Mouse (Mus musculus) frontal cortex, adult 2 months (tissue): ENCODE measurements around the gene Mrpl36. TPM values are rescaled to one million over a fixed set of nuclear protein-coding genes. Genes with fewer than 3 reads are reported as not detected.
A peak's percentile ranks its signal among the peaks of the same experiment; 100 is the strongest.

Experiments used
- DNase-seq, 2 experiments: peaks; one replicate each; pipeline ENCODE4 v3.0.0; 2022; ENCODE audit warnings: low spot score in 1 of 2; ENCODE audit errors: extremely low spot score in 1 of 2
- polyA plus RNA-seq: library from polyadenylated mRNA; depleted of rRNA; stranded (reverse); fragments of >200 nt; gene quantifications from 2 replicates; pipeline ENCODE4 v1.2.3, GENCODE M21; 2012; rRNA removed

The Mrpl36 gene
- polyA plus RNA-seq, 1 experiment: 65.7 TPM

DNA sequence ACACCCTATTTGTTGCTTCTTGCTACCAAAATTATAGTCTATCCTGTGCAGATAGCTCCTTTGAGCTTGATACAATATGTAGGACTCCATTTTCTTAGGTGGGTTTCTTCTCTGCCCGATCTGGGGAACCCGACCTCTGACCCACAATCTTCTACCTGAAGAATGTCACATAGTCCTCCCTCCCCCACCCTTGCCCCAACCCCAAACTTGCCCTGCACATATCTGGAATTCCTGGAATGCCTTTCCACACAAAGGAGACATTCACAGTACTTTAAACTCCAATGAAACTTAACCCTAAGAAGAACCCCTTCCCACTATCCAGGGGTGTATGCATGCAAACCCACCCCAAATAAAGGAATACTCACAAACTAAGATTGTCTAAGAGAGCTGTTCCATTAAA lies 17.8 kb downstream of the Mrpl36 start:
- no peak for DNase-seq

DNA sequence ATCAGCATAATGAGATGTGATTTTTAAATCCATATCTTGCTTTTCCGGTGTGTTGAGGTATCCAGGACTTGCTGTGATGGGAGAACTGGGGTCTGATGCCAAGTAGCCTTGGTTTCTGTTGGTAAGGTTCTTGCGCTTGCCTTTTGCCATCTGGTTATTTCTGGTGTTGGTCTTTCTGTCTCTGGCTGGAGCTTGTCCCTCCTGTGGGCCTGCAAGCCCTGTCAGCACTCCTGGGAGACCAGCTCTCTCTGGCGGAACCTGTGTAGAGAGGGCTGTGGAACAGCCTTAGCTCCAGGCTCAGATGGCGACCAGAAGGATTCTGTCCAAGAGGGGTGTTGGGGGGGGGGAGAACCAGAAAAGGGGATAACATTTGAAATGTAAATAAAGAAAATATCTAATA lies 18.4 kb downstream of the Mrpl36 start:
- DNase-seq: no peak

DNA sequence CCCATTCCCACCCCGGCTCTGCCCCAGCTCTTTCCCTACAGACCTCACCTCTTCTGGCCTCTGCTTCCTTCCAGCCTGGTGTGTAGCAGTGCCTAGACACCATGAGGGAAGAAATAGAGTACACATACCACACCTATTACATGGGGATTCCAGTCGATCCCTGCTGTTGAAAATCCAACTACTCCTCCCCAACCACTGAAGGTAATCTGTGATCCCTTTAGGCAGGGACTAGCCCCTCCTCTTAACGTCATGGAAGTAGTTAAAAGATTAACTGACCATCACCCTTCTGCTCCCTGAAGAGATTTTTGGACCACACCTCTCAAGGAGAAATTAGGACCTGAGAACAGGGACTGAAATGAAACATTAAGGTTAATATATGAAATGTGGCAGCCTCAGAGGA lies 18.9 kb downstream of the Mrpl36 start:
- no peak for DNase-seq

DNA sequence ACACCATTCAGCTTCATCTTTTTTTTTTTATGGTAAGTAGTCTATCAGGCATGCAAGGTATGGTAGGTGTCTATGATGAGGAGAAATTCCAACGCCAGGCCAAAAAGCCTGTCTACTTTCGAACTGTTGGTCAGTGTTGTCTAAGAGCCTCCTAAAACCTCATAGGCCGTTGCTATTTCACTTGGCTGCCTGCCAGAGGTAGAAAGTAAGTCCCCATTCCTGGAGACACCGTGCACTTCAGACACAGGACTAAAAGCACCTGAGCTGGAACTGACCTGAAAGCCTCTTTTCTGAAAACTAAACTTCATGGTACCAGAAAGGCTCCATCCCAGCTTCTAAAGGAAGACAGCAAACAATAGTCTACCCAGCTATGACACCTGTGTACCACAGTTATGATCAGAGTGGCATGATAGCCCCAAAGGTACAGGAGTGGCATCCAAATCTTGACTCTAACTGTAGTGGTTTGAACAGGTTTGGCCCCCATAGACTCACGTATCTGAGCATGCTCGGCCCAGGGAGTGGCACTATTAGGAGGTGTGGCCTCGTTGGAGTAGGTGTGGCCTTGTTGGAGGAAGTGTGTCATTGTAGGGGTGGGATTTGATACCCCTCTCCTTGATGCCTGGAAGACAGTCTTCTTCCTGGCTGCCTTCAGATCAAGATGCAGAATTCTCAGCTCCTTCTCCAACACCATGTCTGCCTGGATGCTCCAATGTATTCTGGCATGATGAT lies 19.8 kb downstream of the Mrpl36 start:
- DNase-seq: no peak

DNA sequence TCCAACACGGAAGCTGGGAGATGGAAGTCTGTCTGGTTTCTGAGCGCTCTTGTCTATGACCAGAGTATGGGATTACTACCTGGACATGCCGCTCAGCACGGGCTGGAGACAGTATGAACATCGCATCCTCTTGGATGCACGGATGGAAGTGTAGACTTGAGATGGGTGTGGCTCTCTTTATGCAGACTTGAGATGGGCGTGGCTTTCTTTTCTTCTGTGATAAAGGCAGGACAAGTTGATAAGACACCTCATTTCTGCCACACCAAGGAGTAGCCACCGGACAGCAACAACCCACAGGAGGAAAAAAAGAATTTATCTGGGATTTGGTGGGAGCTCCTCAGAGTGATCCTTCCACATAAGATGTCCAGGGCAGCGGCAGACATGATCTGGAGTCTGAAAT lies 22.4 kb downstream of the Mrpl36 start:
- no peak for DNase-seq

DNA sequence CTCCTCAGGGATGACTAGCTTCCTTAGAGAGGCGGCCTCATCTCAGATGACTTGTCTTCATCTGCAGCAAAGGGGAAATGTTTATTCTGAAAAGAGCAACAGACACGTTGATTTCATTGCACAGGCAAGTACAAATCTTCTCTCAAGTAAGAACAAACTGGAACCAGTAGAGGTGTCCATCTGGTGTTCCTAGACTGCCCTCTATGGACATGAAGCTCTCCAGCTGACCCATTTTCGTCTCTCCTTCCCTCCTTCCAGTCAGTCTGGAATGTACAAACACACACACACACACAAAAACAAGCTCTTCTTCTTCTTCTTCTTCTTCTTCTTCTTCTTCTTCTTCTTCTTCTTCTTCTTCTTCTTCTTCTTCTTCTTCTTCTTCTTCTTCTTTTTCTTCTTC lies 23.6 kb downstream of the Mrpl36 start:
- DNase-seq: no peak

DNA sequence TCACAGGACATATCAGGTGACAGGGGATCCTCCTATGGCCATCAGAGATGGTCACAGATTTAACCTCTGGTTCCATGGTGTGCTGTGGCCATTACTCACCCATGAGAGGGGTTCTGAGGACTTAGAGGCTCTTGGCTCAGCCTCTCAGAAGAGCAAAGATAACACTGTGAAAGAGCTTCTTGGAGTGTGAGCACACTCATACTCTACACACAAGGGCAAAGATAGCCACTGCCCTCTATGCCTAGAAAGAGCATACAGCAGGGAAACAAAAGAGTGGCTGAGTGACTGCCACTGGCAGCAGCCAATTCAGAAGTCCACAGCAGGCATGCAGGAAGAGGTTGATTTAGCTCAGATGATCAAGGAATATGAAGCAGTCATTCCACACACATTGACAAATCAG lies 24.2 kb downstream of the Mrpl36 start:
- no peak for DNase-seq

DNA sequence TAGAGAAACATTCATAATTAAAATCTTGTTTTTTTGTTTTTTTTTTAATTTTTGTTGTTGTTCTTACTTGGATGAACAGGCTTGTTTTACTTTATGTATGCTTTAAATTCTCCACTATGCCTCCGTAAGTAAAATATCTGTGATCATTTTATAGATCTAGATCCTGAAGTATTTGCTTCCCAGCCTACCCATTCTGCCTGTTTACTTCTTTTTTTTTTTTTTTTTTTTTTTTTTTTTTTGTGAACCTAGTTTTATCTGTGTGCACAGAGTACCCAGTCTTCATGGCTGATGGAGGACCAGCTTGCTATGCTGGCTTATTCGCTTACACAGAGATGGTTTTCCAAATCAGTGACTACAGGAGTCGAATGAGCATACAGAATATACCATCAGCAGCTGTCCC lies 28.8 kb downstream of the Mrpl36 start:
- no peak for DNase-seq

DNA sequence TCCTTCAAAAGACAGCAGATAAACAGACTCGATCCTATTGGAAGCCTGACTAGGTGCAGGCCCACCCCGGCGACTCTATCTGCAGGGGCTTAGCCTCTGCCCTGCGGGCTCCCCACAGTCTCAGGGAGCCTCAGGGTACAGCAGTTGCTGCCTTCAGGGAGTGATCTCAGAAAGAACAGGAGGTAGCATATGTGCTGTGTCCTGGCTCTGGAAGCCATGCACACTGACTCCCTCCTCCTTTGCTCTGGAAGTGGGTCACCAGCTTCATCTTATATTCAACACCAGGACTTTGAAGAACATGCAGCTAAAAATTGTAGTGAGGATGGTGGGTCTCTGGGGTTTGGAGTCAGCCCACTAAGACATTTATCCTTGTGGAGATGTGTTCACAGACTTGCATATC lies 45.1 kb downstream of the Mrpl36 start:
- DNase-seq: peak in 1 of 2 experiments; percentile 3

DNA sequence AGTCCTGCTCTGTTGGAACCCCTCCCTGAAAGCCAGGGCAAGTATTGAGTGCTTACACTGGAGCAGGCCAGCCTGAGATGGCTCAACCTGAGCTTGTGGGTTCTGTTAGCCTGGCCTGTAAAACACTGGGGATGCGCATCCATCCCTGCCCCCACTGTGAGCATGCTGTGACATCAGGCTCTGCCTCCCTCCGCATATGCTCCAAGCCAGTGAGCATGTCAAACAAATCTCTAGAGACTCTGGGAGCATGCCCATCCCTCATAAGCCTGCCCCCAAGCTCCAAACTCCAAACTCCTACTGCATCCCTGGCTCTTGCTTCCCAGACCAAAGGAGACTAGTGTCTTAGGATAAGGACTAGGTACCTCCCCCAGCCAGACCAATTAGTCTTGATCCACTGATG lies 46.3 kb downstream of the Mrpl36 start:
- no peak for DNase-seq

DNA sequence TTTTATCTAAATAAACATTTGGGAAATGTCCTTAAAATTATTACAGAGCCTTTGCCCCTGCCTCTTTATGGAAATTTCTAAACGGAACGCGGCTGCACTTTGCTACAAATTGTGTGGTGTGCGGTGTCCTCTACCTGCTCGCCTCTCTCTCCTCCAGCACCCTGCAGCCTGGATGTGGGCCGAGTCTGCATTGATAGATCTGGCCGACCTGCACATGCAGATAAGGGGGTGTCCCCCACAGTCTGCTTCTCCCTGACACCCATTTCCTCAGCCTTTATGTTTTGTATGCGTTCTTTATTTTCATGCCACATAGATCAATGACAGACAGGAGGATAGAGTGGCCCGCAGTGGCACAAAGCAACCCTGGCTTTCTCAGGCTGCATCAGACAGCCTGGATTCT lies 49.3 kb downstream of the Mrpl36 start:
- DNase-seq: no peak

Other genes starting within 250 kb of the Mrpl36 start
- not detected in 2 replicates for gene Irx4, start 68.0 kb upstream of the Mrpl36 start, polyA plus RNA-seq
- gene Ndufs6, start within 50 bp of the Mrpl36 start, polyA plus RNA-seq: 288 and 323 TPM in 2 replicates
- 33.4 and 44.2 TPM in 2 replicates for gene Lpcat1, start 138.7 kb downstream of the Mrpl36 start, polyA plus RNA-seq
- 3.5 and 4.0 TPM in 2 replicates for gene Slc6a3, start 208.2 kb downstream of the Mrpl36 start, polyA plus RNA-seq